Mouse (Mus musculus): Measurements from ENCODE around the gene H2-T3. TPM values are rescaled to one million over a fixed set of nuclear protein-coding genes. Genes with fewer than 3 reads are reported as not detected.
"Not testable (repeated sequence)": the region's sequence is repeated elsewhere in the genome, so short reads cannot be mapped to it uniquely, and the experiment has no call there.

H2-T3 gene
- total and polyA plus RNA-seq, 3 experiments = not detected

- peaks cover 0 to 1% of the 10 kb centered on the region in 2 experiments; a peak in 2 of 4 replicates for H3K27me3 ChIP-seq (ENCODE audit: control insufficient read depth in 1 of 2, insufficient read depth in 2 of 2, low read length in 2 of 2)
- no peak overlapping the region for H3K27ac ChIP-seq (ENCODE audit: control insufficient read depth, low read depth, low read length)
- H3K9me3 ChIP-seq (replicated peaks; ENCODE audit: insufficient read depth, low read length) = no peaks in the 10 kb centered on the region
- no peaks in the 10 kb centered on the region for H3K79me2 ChIP-seq (ENCODE audit: control insufficient read depth, insufficient read depth, low read length, poor library complexity)
- no peaks in the 10 kb centered on the region for H3K4me1 ChIP-seq (ENCODE audit: control insufficient read depth in 1 of 2, insufficient read depth in 2 of 2, low read length in 2 of 2)
- H3K4me3 ChIP-seq (ENCODE audit: control insufficient read depth in 1 of 2, insufficient read depth in 1 of 2, low read depth in 2 of 2, low read length in 2 of 2) = no peak overlapping the region
- DNase-seq (ENCODE audit: low read depth, low spot score) = no peak
- TF ChIP-seq CHD1 (IDR thresholded peaks at IDR 0.05; ENCODE audit: low read depth, low read length) = no peak
- TF ChIP-seq MAX (IDR thresholded peaks at IDR 0.05; ENCODE audit: low read length) = no peak
- no peak for TF ChIP-seq POLR2AphosphoS2 (IDR thresholded peaks at IDR 0.05; ENCODE audit: low read length)
- no peak for TF ChIP-seq MXI1 (IDR thresholded peaks at IDR 0.05; ENCODE audit: low read depth, low read length)
- TF ChIP-seq ZMIZ1 (IDR thresholded peaks at IDR 0.05; ENCODE audit: low read depth, low read length) = no peak
- TF ChIP-seq ZKSCAN1 (IDR thresholded peaks at IDR 0.05; ENCODE audit: low read depth, low read length) = no peak
- no peak for TF ChIP-seq UBTF (IDR thresholded peaks at IDR 0.05; ENCODE audit: borderline replicate concordance, insufficient read depth, low read depth, low read length)
- no peak for TF ChIP-seq SIN3A (IDR thresholded peaks at IDR 0.05; ENCODE audit: low read length)
- no peak for TF ChIP-seq NELFE (IDR thresholded peaks at IDR 0.05; ENCODE audit: low read depth, low read length)
- TF ChIP-seq MYC (IDR thresholded peaks at IDR 0.05; ENCODE audit: low read depth, low read length) = no peak
- no peaks in the 10 kb centered on the region for H3K36me3 ChIP-seq (ENCODE audit: control insufficient read depth in 1 of 2, insufficient read depth in 2 of 2, low read length in 2 of 2)
- no peak overlapping the region for H3K9ac ChIP-seq (ENCODE audit: control insufficient read depth, low read depth, low read length, poor library complexity, severe bottlenecking)
These were observed 19.7 kb downstream of the H2-T3 start for GRCm38 (mm10) chr17:36170287-36170814.

GRCm38 (mm10) chr17:36169753-36170152 is 20.3 kb downstream of the H2-T3 start:
- H3K27ac ChIP-seq (ENCODE audit: control insufficient read depth, low read depth, low read length) = no peak overlapping the region
- DNase-seq (ENCODE audit: low read depth, low spot score) = no peak
- H3K9ac ChIP-seq (ENCODE audit: control insufficient read depth, low read depth, low read length, poor library complexity, severe bottlenecking) = no peak overlapping the region
- H3K27me3 ChIP-seq (ENCODE audit: control insufficient read depth in 1 of 2, insufficient read depth in 2 of 2, low read length in 2 of 2) = peaks cover 0 to 1% of the 10 kb centered on the region in 2 experiments; a peak in 2 of 4 replicates
- H3K4me1 ChIP-seq (ENCODE audit: control insufficient read depth in 1 of 2, insufficient read depth in 2 of 2, low read length in 2 of 2) = no peaks in the 10 kb centered on the region
- H3K4me3 ChIP-seq (ENCODE audit: control insufficient read depth in 1 of 2, insufficient read depth in 1 of 2, low read depth in 2 of 2, low read length in 2 of 2) = no peak overlapping the region
- H3K36me3 ChIP-seq (ENCODE audit: control insufficient read depth in 1 of 2, insufficient read depth in 2 of 2, low read length in 2 of 2) = no peaks in the 10 kb centered on the region
- no peaks in the 10 kb centered on the region for H3K79me2 ChIP-seq (ENCODE audit: control insufficient read depth, insufficient read depth, low read length, poor library complexity)
- H3K9me3 ChIP-seq (replicated peaks; ENCODE audit: insufficient read depth, low read length) = no peaks in the 10 kb centered on the region
- TF ChIP-seq RAD21 (IDR thresholded peaks at IDR 0.05; ENCODE audit: low read depth, low read length) = no peak
- no peak for TF ChIP-seq ETS1 (IDR thresholded peaks at IDR 0.05; ENCODE audit: low read depth, low read length)
- TF ChIP-seq CTCF (IDR thresholded peaks at IDR 0.05 in 2 of 3, conservative IDR thresholded peaks at IDR 0.05 in 1 of 3; ENCODE audit: control insufficient read depth in 1 of 3, insufficient read depth in 1 of 3, low read depth in 2 of 3, low read length in 3 of 3, poor library complexity in 1 of 3, severe bottlenecking in 1 of 3) = no peak
- no peak for TF ChIP-seq USF2 (IDR thresholded peaks at IDR 0.05; ENCODE audit: borderline replicate concordance in 1 of 2, insufficient read depth in 1 of 2, low read depth in 1 of 2, low read length in 2 of 2)
- TF ChIP-seq NELFE (IDR thresholded peaks at IDR 0.05; ENCODE audit: low read depth, low read length) = no peak
- no peak for TF ChIP-seq ZKSCAN1 (IDR thresholded peaks at IDR 0.05; ENCODE audit: low read depth, low read length)
- no peak for TF ChIP-seq POLR2AphosphoS2 (IDR thresholded peaks at IDR 0.05; ENCODE audit: low read length)

- not testable (repeated sequence) for H3K27ac ChIP-seq (ENCODE audit: control insufficient read depth, low read depth, low read length); H3K79me2 ChIP-seq (ENCODE audit: control insufficient read depth, insufficient read depth, low read length, poor library complexity); H3K4me1 ChIP-seq (ENCODE audit: control insufficient read depth in 1 of 2, insufficient read depth in 2 of 2, low read length in 2 of 2); H3K4me3 ChIP-seq (ENCODE audit: control insufficient read depth in 1 of 2, insufficient read depth in 1 of 2, low read depth in 2 of 2, low read length in 2 of 2); H3K36me3 ChIP-seq (ENCODE audit: control insufficient read depth in 1 of 2, insufficient read depth in 2 of 2, low read length in 2 of 2); DNase-seq (ENCODE audit: low read depth, low spot score); H3K9me3 ChIP-seq (replicated peaks; ENCODE audit: insufficient read depth, low read length); H3K27me3 ChIP-seq (ENCODE audit: control insufficient read depth in 1 of 2, insufficient read depth in 2 of 2, low read length in 2 of 2); H3K9ac ChIP-seq (ENCODE audit: control insufficient read depth, low read depth, low read length, poor library complexity, severe bottlenecking)
These were observed 21.0 kb downstream of the H2-T3 start for GRCm38 (mm10) chr17:36169094-36169493.

Measured in MEL (cell line).